Mouse (Mus musculus): ENCODE measurements around the gene Pmm1.

DNA sequence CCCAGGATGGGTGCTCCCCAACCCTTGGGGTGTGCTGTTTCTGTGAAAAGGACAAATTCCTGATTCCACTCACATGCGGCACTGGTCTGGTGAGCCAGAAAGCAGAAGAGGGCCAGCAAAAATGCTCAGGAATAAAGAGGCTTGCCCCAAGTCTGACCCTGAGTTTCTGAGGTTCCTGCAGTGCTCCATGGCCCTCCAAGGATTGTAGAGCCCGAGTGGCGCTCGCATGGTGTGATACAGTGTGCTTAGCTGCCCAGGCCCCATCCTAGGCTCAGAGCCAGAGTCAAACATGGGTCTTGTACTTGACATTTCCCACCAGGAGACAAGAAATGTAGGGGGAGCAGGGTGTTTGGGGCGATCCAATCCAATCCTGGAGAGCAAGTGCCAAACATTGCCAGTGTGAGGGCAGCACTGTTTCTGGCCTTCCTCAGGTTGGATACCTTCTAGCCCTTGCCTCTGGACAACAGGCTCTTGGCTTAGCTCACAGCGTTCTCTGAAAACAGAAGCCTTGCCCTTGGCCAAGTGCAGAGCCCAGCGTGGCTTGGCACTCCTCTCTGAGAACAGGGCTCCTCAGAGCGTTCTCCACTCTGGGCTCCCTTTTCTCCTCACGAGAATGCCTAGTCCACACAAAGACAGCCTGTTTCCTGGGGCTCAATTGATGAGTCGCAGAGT, 40.0 kb downstream of the Pmm1 start:
- no peak for TF ChIP-seq POLR2A (IDR thresholded peaks at IDR 0.05; ENCODE audit: insufficient read length, low read depth)
- TF ChIP-seq MAX (IDR thresholded peaks at IDR 0.05; ENCODE audit: low read depth): no peak

All from myocyte (in vitro differentiated cells).